Mouse (Mus musculus) bone marrow, adult 2 months (tissue): ENCODE measurements around the gene Asic4. TPM values are rescaled to one million over a fixed set of nuclear protein-coding genes. Genes with fewer than 3 reads are reported as not detected.

Source experiments
- H3K27ac ChIP-seq: fragments of 200-500 bp; 2 replicates; pipeline ENCODE4 v1.5.1; 2012; ENCODE audit warnings: low read depth, mild to moderate bottlenecking, control low read depth, inconsistent platforms, low read length; ENCODE audit not compliant: control insufficient read depth, poor library complexity, insufficient read depth
- H3K4me1 ChIP-seq: fragments of 200-500 bp; 2 replicates; pipeline ENCODE4 v1.6.1; 2011; ENCODE audit warnings: low read length; ENCODE audit not compliant: control insufficient read depth, insufficient read depth
- H3K4me3 ChIP-seq: fragments of 200-500 bp; replicated peaks from 2 replicates; pipeline ENCODE3; 2011; ENCODE audit warnings: mild to moderate bottlenecking, low read depth, low read length, control low read depth; ENCODE audit not compliant: control insufficient read depth
- CTCF ChIP-seq: fragments of 200-500 bp; IDR thresholded peaks from 2 replicates; pipeline ENCODE4 v1.5.1; 2011; ENCODE audit warnings: low read length, control low read depth; ENCODE audit not compliant: control insufficient read depth, insufficient read depth
- POLR2A ChIP-seq: fragments of 200-500 bp; IDR thresholded peaks from 2 replicates; pipeline ENCODE4 v1.6.1; 2011; ENCODE audit warnings: low read depth, mild to moderate bottlenecking, control low read depth, low read length, borderline replicate concordance; ENCODE audit not compliant: control insufficient read depth
- whole genome bisulfite sequencing: fragments of 180-500 bp; shearing (Covaris S2); methylation state at CpG from one replicate; pipeline ENCODE4 v1.1.7; 2018; 5-methylcytosine and 5-hydroxymethylcytosine counted together
- polyA plus RNA-seq: library from polyadenylated mRNA; stranded (reverse); fragments of >200 nt; gene quantifications from 2 replicates; pipeline ENCODE4 v1.2.4, GENCODE M21; 2011; ENCODE audit warnings: low replicate concordance; ENCODE audit not compliant: missing spikeins, insufficient read depth, insufficient read length

The Asic4 gene
- polyA plus RNA-seq, 1 experiment = not detected

GRCm38 (mm10) chr1:75479635-75479989 is 29.4 kb downstream of the Asic4 start:
- Histone ChIP-seq H3K4me3 (no peak overlapping the region), H3K4me1 (no peaks in the 10 kb centered on the region; the same call in 1 of the 2 replicates), H3K27ac (no peak overlapping the region)
- TF ChIP-seq POLR2A = no peak
- TF ChIP-seq CTCF = no peak
- WGBS = 2% methylated on average over 24 of the region's 24 CpGs

GRCm38 (mm10) chr1:75480036-75480435 is 29.8 kb downstream of the Asic4 start:
- H3K4me1 ChIP-seq = no peaks in the 10 kb centered on the region; the same call in 1 of the 2 replicates
- no peak overlapping the region for H3K4me3 ChIP-seq
- TF ChIP-seq CTCF = no peak
- no peak for TF ChIP-seq POLR2A
- no peak overlapping the region for H3K27ac ChIP-seq
- 22% methylated on average over 13 of the region's 13 CpGs for WGBS

GRCm38 (mm10) chr1:75480735-75481134 is 30.5 kb downstream of the Asic4 start:
- H3K4me1 ChIP-seq = no peaks in the 10 kb centered on the region; the same call in 1 of the 2 replicates
- H3K27ac ChIP-seq = no peak overlapping the region
- WGBS = 78% methylated on average over 7 of the region's 7 CpGs
- no peak overlapping the region for H3K4me3 ChIP-seq
- TF ChIP-seq POLR2A (no peak), CTCF (no peak)

- Histone ChIP-seq H3K4me1 (no peaks in the 10 kb centered on the region; the same call in 1 of the 2 replicates), H3K4me3 (no peak overlapping the region), H3K27ac (no peak overlapping the region)
- WGBS = 6% methylated on average over 24 of the region's 24 CpGs
- no peak for TF ChIP-seq CTCF
- TF ChIP-seq POLR2A = no peak
These were observed 36.3 kb downstream of the Asic4 start for GRCm38 (mm10) chr1:75486561-75486960.

- WGBS = 3% methylated on average over 13 of the region's 13 CpGs
- TF ChIP-seq POLR2A (no peak), CTCF (no peak)
- no peak overlapping the region for H3K4me3 ChIP-seq
These were observed 36.8 kb downstream of the Asic4 start for GRCm38 (mm10) chr1:75487040-75487404.

GRCm38 (mm10) chr1:75487405-75488161 is 37.3 kb downstream of the Asic4 start:
- no peak overlapping the region for H3K4me3 ChIP-seq
- WGBS = 1% methylated on average over 62 of the region's 62 CpGs
- H3K27ac ChIP-seq = no peak overlapping the region
- no peaks in the 10 kb centered on the region; the same call in 1 of the 2 replicates for H3K4me1 ChIP-seq
- no peak; the same call in 1 of the 2 replicates for TF ChIP-seq POLR2A
- TF ChIP-seq CTCF = no peak

More at GRCm38 (mm10) chr1:75487040-75487404, 36.8 kb downstream of the Asic4 start:
- Histone ChIP-seq H3K27ac (no peak overlapping the region), H3K4me1 (no peaks in the 10 kb centered on the region; the same call in 1 of the 2 replicates)

GRCm38 (mm10) chr1:75490785-75491551 is 40.7 kb downstream of the Asic4 start:
- no peak overlapping the region for H3K4me3 ChIP-seq
- WGBS = 85% methylated on average over 34 of the region's 34 CpGs
- no peak overlapping the region for H3K27ac ChIP-seq
- no peak for TF ChIP-seq CTCF
- H3K4me1 ChIP-seq = no peaks in the 10 kb centered on the region; the same call in 1 of the 2 replicates

- Histone ChIP-seq H3K27ac (no peak overlapping the region; the same call in 1 of the 2 replicates), H3K4me1 (no peaks in the 10 kb centered on the region; the same call in 1 of the 2 replicates)
- WGBS = 83% methylated on average over 24 of the region's 24 CpGs
These were observed 42.4 kb downstream of the Asic4 start for GRCm38 (mm10) chr1:75492579-75493170.

More at GRCm38 (mm10) chr1:75492579-75493170, 42.4 kb downstream of the Asic4 start:
- no peak overlapping the region for H3K4me3 ChIP-seq
- TF ChIP-seq CTCF = no peak
